Mouse (Mus musculus) brain, embryonic 18.5 days (tissue): ENCODE measurements around the gene Olfr1265.

ENCODE experiments used
- DNase-seq: peaks from one replicate; pipeline ENCODE4 v3.0.0-alpha.2; 2012; ENCODE audit warnings: low read depth, low spot score

Gene Olfr1265

DNA sequence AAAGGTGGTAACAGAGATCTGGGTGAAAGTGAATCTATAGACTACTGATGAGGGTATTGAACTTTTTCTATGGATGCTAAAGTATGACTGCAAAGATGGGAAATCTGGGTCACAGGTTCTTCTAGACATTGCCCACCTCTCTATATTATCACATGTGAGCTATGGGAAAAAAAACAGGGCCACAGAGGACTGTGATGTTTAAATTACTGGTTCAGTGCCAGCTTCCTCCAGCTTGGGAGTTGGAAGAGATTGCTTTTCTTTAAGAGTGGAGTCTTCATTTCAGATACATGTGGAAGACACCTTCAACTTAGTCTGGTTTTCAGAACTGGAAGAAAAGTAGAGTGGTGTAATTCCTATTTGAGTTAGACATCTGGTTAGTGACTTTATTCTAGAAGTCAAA is at the start of gene Olfr1265:
TSS of gene Olfr1265 (plus strand) at position 301 of the 400 bp plus-strand sequence.
- DNase-seq = no peak

DNA sequence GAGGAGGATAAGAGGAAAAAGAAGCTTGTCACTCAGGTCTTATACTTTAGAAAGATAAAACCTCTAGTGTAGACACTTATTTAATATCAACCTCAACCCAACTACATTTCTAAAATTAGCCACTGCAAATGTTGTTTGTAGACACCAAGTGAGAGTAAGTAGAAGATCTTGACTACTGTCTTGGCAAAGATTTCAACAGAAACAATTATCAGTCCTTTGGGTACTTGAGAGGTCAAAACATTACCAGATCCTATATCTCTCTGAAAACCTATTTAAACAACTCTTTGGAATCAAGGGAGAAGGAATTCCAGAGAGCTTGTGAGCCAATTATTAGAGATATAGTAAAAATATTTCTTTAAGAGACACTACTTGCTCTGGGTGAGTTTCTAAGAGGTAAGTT is 44.2 kb upstream of the Olfr1265 start, which contains the start of gene Olfr1261:
TSS of gene Olfr1261 (plus strand) at position 301 of the 400 bp plus-strand sequence.
- DNase-seq = no peak

DNA sequence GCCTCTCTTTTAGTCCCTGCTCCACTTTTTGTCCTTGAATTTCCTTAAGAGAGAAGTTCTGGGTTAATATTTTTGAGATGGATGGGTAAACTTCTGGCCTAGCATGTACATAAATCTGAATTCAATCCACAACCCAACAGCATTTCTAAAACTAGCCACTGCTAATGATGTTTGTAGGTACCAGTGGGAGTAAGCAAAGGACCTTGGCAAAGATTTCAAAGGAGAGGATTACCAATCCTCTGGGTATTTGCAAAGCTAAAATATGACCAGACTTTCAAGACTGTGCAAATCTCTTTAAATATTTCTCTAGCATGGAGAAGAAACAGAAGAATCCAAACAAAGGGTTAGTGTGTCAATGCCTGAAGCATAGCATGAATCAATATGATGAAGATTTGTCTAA is 35.3 kb upstream of the Olfr1265 start, which contains the start of gene Olfr1262:
TSS of gene Olfr1262 (plus strand) at position 301 of the 400 bp plus-strand sequence.
- DNase-seq = no peak

DNA sequence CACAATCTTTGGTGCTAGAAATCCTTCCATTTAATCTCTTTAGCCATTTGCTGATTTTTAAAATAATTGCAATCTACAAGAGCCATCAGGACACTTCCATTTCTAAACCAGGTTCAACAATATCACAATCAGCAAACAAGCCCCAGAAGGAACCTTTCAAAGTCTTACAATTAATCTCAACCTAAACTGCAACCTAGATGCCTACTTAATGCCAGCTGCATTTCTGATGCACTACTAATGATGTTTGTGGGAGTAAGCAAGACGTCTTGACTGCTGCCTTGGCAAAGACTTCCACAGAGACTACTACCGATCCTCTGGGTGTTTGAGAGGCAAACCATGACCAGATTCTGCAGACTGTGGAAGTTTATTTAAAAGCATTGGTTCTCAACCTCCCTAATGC is 23.3 kb upstream of the Olfr1265 start, which contains the start of gene Olfr1263:
TSS of gene Olfr1263 (plus strand) at position 301 of the 400 bp plus-strand sequence.
- no peak for DNase-seq

DNA sequence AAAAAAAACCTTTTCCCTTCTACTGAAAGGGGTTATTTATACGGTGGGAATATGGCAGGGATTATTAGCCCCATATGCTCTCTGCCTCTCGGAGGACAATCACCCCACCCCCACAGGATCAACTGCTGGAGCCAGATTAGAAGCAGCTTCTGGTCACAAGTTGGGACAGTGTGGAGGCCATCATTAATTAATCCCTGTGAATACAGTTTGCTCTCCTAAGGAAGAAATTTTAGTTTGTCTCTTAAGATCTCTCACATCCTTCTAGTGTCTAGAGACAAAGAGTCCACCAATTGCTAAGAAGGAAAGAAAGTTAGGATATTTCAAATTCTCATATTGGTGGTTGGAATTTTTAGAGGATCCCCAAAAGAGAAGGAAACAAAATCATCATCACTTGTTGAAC is 9.7 kb upstream of the Olfr1265 start, which contains the start of gene Olfr1264:
TSS of gene Olfr1264 (minus strand) at position 101 of the 400 bp plus-strand sequence.
- DNase-seq = no peak

DNA sequence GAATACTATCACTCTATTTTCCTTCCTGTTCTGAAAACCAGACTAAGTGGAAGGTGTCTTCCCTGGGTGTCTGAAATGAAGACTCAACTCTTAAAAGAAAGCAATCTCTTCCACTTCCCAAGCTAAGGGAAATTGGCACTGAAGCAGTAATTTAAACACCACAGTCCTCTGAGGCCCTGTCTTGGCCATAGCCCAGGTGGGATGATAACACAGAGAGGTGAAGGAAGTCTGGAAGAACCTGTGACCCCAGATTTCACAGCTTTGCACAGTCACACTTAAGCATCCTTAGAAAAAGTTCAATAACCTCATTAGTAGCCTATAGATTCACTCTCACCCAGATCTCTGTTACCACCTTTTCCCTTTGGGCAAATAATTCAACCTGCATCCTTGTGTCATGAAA is 28.4 kb downstream of the Olfr1265 start, which contains the start of gene Olfr140:
TSS of gene Olfr140 (minus strand) at position 101 of the 400 bp plus-strand sequence.
- DNase-seq = no peak

DNA sequence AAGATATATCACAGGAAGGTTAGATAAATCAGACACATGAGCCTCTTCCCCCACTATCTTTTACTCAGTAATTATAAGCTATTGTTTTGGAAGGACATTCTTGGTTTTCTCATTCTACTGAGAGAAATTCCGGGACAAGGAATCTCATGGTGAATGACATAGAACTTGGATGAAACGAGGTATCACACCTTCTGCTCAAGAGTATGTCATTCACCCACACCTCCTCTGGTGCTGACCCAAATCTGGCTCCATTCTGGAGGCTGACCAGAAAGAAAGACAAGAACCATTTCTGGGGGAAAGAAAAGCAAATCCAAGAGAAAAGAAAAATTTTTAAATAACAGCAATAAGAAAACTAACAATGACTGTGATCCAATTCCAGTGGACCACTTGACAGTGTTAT is 34.9 kb downstream of the Olfr1265 start:
- no peak for DNase-seq
